Mouse (Mus musculus): ENCODE results near the gene Utp18.

- TF ChIP-seq EP300 (IDR thresholded peaks at IDR 0.05; ENCODE audit: insufficient read depth, low read depth, low read length) (no peak), CTCF (IDR thresholded peaks at IDR 0.05; ENCODE audit: low read depth, low read length) (peak; percentile 63)
Measured at GRCm38 (mm10) chr11:93812125-93812868, 73.3 kb downstream of the Utp18 start.
